Mouse (Mus musculus): ENCODE results near the gene Tmcc3. TPM values are rescaled to one million over a fixed set of nuclear protein-coding genes. Genes with fewer than 3 reads are reported as not detected.

Gene Tmcc3
- polyA plus RNA-seq, 1 experiment: 20.7 TPM

- H3K27me3 ChIP-seq (ENCODE audit: control insufficient read depth, insufficient read depth, low read length): no peaks in the 10 kb centered on the region
- H3K36me3 ChIP-seq (ENCODE audit: control insufficient read depth, insufficient read depth, low read length): no peaks in the 10 kb centered on the region
- H3K4me3 ChIP-seq (ENCODE audit: control insufficient read depth, insufficient read depth, low read length): no peak overlapping the region
- H3K4me1 ChIP-seq (replicated peaks; ENCODE audit: control insufficient read depth, insufficient read depth, low read length): no peaks in the 10 kb centered on the region
- TF ChIP-seq POLR2A (IDR thresholded peaks at IDR 0.05; ENCODE audit: control insufficient read depth, extremely low read depth, insufficient read depth, low read length, poor library complexity) (no peak), CTCF (IDR thresholded peaks at IDR 0.05; ENCODE audit: borderline replicate concordance, control insufficient read depth, extremely low read depth, insufficient read depth, low read length, poor library complexity) (no peak)
- DNase-seq: no peak
- 94% methylated on average over 7 of the region's 7 CpGs for WGBS
- no peak overlapping the region for H3K27ac ChIP-seq (ENCODE audit: control insufficient read depth, insufficient read depth, low read length)
These were observed 95.1 kb downstream of the Tmcc3 start for GRCm38 (mm10) chr10:94406821-94407220.

- Histone ChIP-seq H3K27ac (ENCODE audit: control insufficient read depth, insufficient read depth, low read length) (no peak overlapping the region), H3K27me3 (ENCODE audit: control insufficient read depth, insufficient read depth, low read length) (no peaks in the 10 kb centered on the region), H3K4me1 (replicated peaks; ENCODE audit: control insufficient read depth, insufficient read depth, low read length) (no peaks in the 10 kb centered on the region), H3K36me3 (ENCODE audit: control insufficient read depth, insufficient read depth, low read length) (no peaks in the 10 kb centered on the region), H3K4me3 (ENCODE audit: control insufficient read depth, insufficient read depth, low read length) (peak overlapping the region; percentile 50)
- DNase-seq: peak; percentile 67
- 28% methylated on average over 22 of the region's 22 CpGs for WGBS
- TF ChIP-seq CTCF (IDR thresholded peaks at IDR 0.05; ENCODE audit: borderline replicate concordance, control insufficient read depth, extremely low read depth, insufficient read depth, low read length, poor library complexity): peak; percentile 80; the same call in 1 of the 2 replicates
- TF ChIP-seq POLR2A (IDR thresholded peaks at IDR 0.05; ENCODE audit: control insufficient read depth, extremely low read depth, insufficient read depth, low read length, poor library complexity): no peak
These were observed 96.8 kb downstream of the Tmcc3 start for GRCm38 (mm10) chr10:94408356-94409146.

- Histone ChIP-seq H3K4me3 (ENCODE audit: control insufficient read depth, insufficient read depth, low read length) (no peak overlapping the region), H3K27ac (ENCODE audit: control insufficient read depth, insufficient read depth, low read length) (no peak overlapping the region), H3K27me3 (ENCODE audit: control insufficient read depth, insufficient read depth, low read length) (no peaks in the 10 kb centered on the region), H3K4me1 (replicated peaks; ENCODE audit: control insufficient read depth, insufficient read depth, low read length) (no peaks in the 10 kb centered on the region), H3K36me3 (ENCODE audit: control insufficient read depth, insufficient read depth, low read length) (no peaks in the 10 kb centered on the region)
- WGBS: 84% methylated on average over 6 of the region's 6 CpGs
- TF ChIP-seq CTCF (IDR thresholded peaks at IDR 0.05; ENCODE audit: borderline replicate concordance, control insufficient read depth, extremely low read depth, insufficient read depth, low read length, poor library complexity): no peak
- no peak for TF ChIP-seq POLR2A (IDR thresholded peaks at IDR 0.05; ENCODE audit: control insufficient read depth, extremely low read depth, insufficient read depth, low read length, poor library complexity)
- no peak for DNase-seq
These were observed 97.9 kb downstream of the Tmcc3 start for GRCm38 (mm10) chr10:94409661-94410060.

GRCm38 (mm10) chr10:94411594-94411993, 99.8 kb downstream of the Tmcc3 start:
- no peak for DNase-seq
- H3K4me3 ChIP-seq (ENCODE audit: control insufficient read depth, insufficient read depth, low read length): no peak overlapping the region
- 94% methylated on average over 9 of the region's 9 CpGs for WGBS
- H3K27ac ChIP-seq (ENCODE audit: control insufficient read depth, insufficient read depth, low read length): no peak overlapping the region
- H3K36me3 ChIP-seq (ENCODE audit: control insufficient read depth, insufficient read depth, low read length): no peaks in the 10 kb centered on the region
- peaks cover 9% of the 10 kb centered on the region for H3K4me1 ChIP-seq (replicated peaks; ENCODE audit: control insufficient read depth, insufficient read depth, low read length)
- H3K27me3 ChIP-seq (ENCODE audit: control insufficient read depth, insufficient read depth, low read length): no peaks in the 10 kb centered on the region
- TF ChIP-seq CTCF (IDR thresholded peaks at IDR 0.05; ENCODE audit: borderline replicate concordance, control insufficient read depth, extremely low read depth, insufficient read depth, low read length, poor library complexity): no peak
- TF ChIP-seq POLR2A (IDR thresholded peaks at IDR 0.05; ENCODE audit: control insufficient read depth, extremely low read depth, insufficient read depth, low read length, poor library complexity): no peak

- DNase-seq: no peak
- 88% methylated on average over 8 of the region's 8 CpGs for WGBS
- Histone ChIP-seq H3K4me1 (replicated peaks; ENCODE audit: control insufficient read depth, insufficient read depth, low read length) (peaks cover 19% of the 10 kb centered on the region), H3K27ac (ENCODE audit: control insufficient read depth, insufficient read depth, low read length) (no peak overlapping the region), H3K4me3 (ENCODE audit: control insufficient read depth, insufficient read depth, low read length) (no peak overlapping the region), H3K27me3 (ENCODE audit: control insufficient read depth, insufficient read depth, low read length) (no peaks in the 10 kb centered on the region), H3K36me3 (ENCODE audit: control insufficient read depth, insufficient read depth, low read length) (no peaks in the 10 kb centered on the region)
- TF ChIP-seq POLR2A (IDR thresholded peaks at IDR 0.05; ENCODE audit: control insufficient read depth, extremely low read depth, insufficient read depth, low read length, poor library complexity) (no peak), CTCF (IDR thresholded peaks at IDR 0.05; ENCODE audit: borderline replicate concordance, control insufficient read depth, extremely low read depth, insufficient read depth, low read length, poor library complexity) (no peak)
These were observed 102.3 kb downstream of the Tmcc3 start for GRCm38 (mm10) chr10:94413770-94414651.

All from thymus, adult 2 months (tissue).